Mouse (Mus musculus): ENCODE data around the gene Siglece. TPM values are rescaled to one million over a fixed set of nuclear protein-coding genes. Genes with fewer than 3 reads are reported as not detected.

The Siglece gene
- polyA plus RNA-seq, 1 experiment from 2014 or later: 2.2 TPM

DNA sequence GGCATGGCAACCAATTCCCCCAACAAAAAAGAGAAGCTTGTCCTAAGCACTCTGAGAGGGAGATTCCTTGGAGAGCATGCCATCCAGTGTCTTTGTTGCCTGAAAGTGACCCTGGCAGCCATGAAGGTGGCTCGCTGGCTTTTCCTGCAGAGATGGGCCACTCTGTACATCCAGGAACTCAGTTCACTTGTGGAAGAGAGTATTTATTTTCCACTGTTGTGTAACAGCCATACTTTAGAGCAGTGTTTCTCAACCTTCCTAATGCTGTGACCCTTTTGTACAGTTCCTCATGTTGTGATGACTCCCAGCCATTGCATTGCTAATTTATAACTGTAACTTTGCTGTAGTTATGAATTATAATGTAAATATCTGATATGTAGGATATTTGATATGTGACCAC lies 22.8 kb downstream of the Siglece start:
- Histone ChIP-seq H3K4me2 (ENCODE audit: low read depth, low read length) (no peak overlapping the region), H3K27ac (ENCODE audit: low read length) (no peak overlapping the region), H3K4me1 (ENCODE audit: control insufficient read depth, insufficient read depth, low read length) (no peaks in the 10 kb centered on the region), H3K36me3 (ENCODE audit: control insufficient read depth, insufficient read depth, low read length) (no peaks in the 10 kb centered on the region), H3K27me3 (ENCODE audit: control insufficient read depth, insufficient read depth, low read length) (no peaks in the 10 kb centered on the region), H3K4me3 (replicated peaks; ENCODE audit: low read length) (no peak overlapping the region), H3K9me3 (replicated peaks; ENCODE audit: control insufficient read depth, low read length) (no peaks in the 10 kb centered on the region), H3K9ac (ENCODE audit: low read length) (no peak overlapping the region)
- WGBS: 80% methylated on average over 1 of the region's 1 CpGs
- ATAC-seq (ENCODE audit: insufficient read depth, low FRiP score): no peak

GRCm38 (mm10) chr7:43636194-43636593 lies 23.8 kb downstream of the Siglece start:
- Histone ChIP-seq H3K9me3 (replicated peaks; ENCODE audit: control insufficient read depth, low read length) (no peaks in the 10 kb centered on the region), H3K4me3 (replicated peaks; ENCODE audit: low read length) (no peak overlapping the region), H3K36me3 (ENCODE audit: control insufficient read depth, insufficient read depth, low read length) (no peaks in the 10 kb centered on the region), H3K4me2 (ENCODE audit: low read depth, low read length) (no peak overlapping the region), H3K9ac (ENCODE audit: low read length) (no peak overlapping the region), H3K4me1 (ENCODE audit: control insufficient read depth, insufficient read depth, low read length) (no peaks in the 10 kb centered on the region), H3K27ac (ENCODE audit: low read length) (no peak overlapping the region), H3K27me3 (ENCODE audit: control insufficient read depth, insufficient read depth, low read length) (no peaks in the 10 kb centered on the region)
- 60% methylated on average over 2 of the region's 2 CpGs for WGBS
- no peak for ATAC-seq (ENCODE audit: insufficient read depth, low FRiP score)

- Histone ChIP-seq H3K4me2 (ENCODE audit: low read depth, low read length) (no peak within 1 kb of the TSS), H3K27me3 (ENCODE audit: control insufficient read depth, insufficient read depth, low read length) (no peaks in the 10 kb centered on the region), H3K27ac (ENCODE audit: low read length) (no peak within 1 kb of the TSS), H3K9me3 (replicated peaks; ENCODE audit: control insufficient read depth, low read length) (no peaks in the 10 kb centered on the region), H3K4me1 (ENCODE audit: control insufficient read depth, insufficient read depth, low read length) (no peaks in the 10 kb centered on the region), H3K36me3 (ENCODE audit: control insufficient read depth, insufficient read depth, low read length) (no peaks in the 10 kb centered on the region), H3K9ac (ENCODE audit: low read length) (no peak within 1 kb of the TSS), H3K4me3 (replicated peaks; ENCODE audit: low read length) (no peak within 1 kb of the TSS)
- no peak for ATAC-seq (ENCODE audit: insufficient read depth, low FRiP score)
- 57% methylated on average over 6 of the region's 6 CpGs for WGBS
Observed at GRCm38 (mm10) chr7:43634500-43634899, 25.5 kb downstream of the Siglece start, which contains the start of gene Ceacam18. TSS of gene Ceacam18 (plus strand) at chr7:43634707.

- no peaks in the 10 kb centered on the region for H3K4me1 ChIP-seq (ENCODE audit: control insufficient read depth, insufficient read depth, low read length)
- H3K27me3 ChIP-seq (ENCODE audit: control insufficient read depth, insufficient read depth, low read length): no peaks in the 10 kb centered on the region
- ATAC-seq (ENCODE audit: insufficient read depth, low FRiP score): no peak
- no peak overlapping the region for H3K4me2 ChIP-seq (ENCODE audit: low read depth, low read length)
- no peak overlapping the region for H3K9ac ChIP-seq (ENCODE audit: low read length)
- H3K9me3 ChIP-seq (replicated peaks; ENCODE audit: control insufficient read depth, low read length): no peaks in the 10 kb centered on the region
- 68% methylated on average over 4 of the region's 4 CpGs for WGBS
- H3K36me3 ChIP-seq (ENCODE audit: control insufficient read depth, insufficient read depth, low read length): no peaks in the 10 kb centered on the region
- H3K27ac ChIP-seq (ENCODE audit: low read length): no peak overlapping the region
- H3K4me3 ChIP-seq (replicated peaks; ENCODE audit: low read length): no peak overlapping the region
Observed at GRCm38 (mm10) chr7:43633940-43634339, 26.0 kb downstream of the Siglece start.

- Histone ChIP-seq H3K27me3 (ENCODE audit: control insufficient read depth, insufficient read depth, low read length) (no peaks in the 10 kb centered on the region), H3K4me3 (replicated peaks; ENCODE audit: low read length) (no peak overlapping the region), H3K9me3 (replicated peaks; ENCODE audit: control insufficient read depth, low read length) (no peaks in the 10 kb centered on the region), H3K36me3 (ENCODE audit: control insufficient read depth, insufficient read depth, low read length) (no peaks in the 10 kb centered on the region), H3K9ac (ENCODE audit: low read length) (no peak overlapping the region), H3K4me2 (ENCODE audit: low read depth, low read length) (no peak overlapping the region), H3K4me1 (ENCODE audit: control insufficient read depth, insufficient read depth, low read length) (no peaks in the 10 kb centered on the region), H3K27ac (ENCODE audit: low read length) (no peak overlapping the region)
- WGBS: 79% methylated on average over 8 of the region's 8 CpGs
- ATAC-seq (ENCODE audit: insufficient read depth, low FRiP score): no peak
Observed at GRCm38 (mm10) chr7:43625794-43626422, 34.1 kb downstream of the Siglece start.

GRCm38 (mm10) chr7:43625065-43625464 lies 34.9 kb downstream of the Siglece start:
- Histone ChIP-seq H3K4me2 (ENCODE audit: low read depth, low read length) (no peak overlapping the region), H3K4me1 (ENCODE audit: control insufficient read depth, insufficient read depth, low read length) (no peaks in the 10 kb centered on the region), H3K27me3 (ENCODE audit: control insufficient read depth, insufficient read depth, low read length) (no peaks in the 10 kb centered on the region), H3K27ac (ENCODE audit: low read length) (no peak overlapping the region), H3K9ac (ENCODE audit: low read length) (no peak overlapping the region), H3K9me3 (replicated peaks; ENCODE audit: control insufficient read depth, low read length) (no peaks in the 10 kb centered on the region), H3K36me3 (ENCODE audit: control insufficient read depth, insufficient read depth, low read length) (no peaks in the 10 kb centered on the region), H3K4me3 (replicated peaks; ENCODE audit: low read length) (no peak overlapping the region)
- no peak for ATAC-seq (ENCODE audit: insufficient read depth, low FRiP score)
- WGBS: 71% methylated on average over 3 of the region's 3 CpGs

DNA sequence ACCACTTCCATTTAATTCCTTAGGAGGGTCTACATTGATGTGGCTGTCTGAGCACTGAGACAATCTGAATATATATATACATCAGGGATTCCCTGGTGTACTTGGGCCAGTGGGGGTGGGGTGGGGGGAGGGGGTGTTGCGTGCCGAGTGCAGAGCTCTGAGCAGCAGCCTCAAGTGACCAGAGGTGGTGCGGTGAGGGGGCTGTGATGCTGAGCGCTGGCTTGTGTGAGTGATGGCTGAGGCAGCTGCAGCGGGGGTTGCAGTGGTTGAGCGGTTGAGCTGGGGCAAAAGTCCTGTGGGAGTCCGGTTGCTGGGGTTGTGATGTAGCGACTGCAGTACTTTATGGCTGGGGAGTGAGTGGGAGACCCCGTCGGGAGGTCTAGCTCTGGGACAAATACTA lies 36.1 kb downstream of the Siglece start:
- Histone ChIP-seq H3K9me3 (replicated peaks; ENCODE audit: control insufficient read depth, low read length) (no peaks in the 10 kb centered on the region), H3K36me3 (ENCODE audit: control insufficient read depth, insufficient read depth, low read length) (no peaks in the 10 kb centered on the region)
- 16% methylated on average over 10 of the region's 10 CpGs for WGBS

GRCm38 (mm10) chr7:43622927-43623326 lies 37.0 kb downstream of the Siglece start:
- Histone ChIP-seq H3K9ac (ENCODE audit: low read length) (no peak overlapping the region), H3K27ac (ENCODE audit: low read length) (no peak overlapping the region), H3K27me3 (ENCODE audit: control insufficient read depth, insufficient read depth, low read length) (no peaks in the 10 kb centered on the region), H3K4me2 (ENCODE audit: low read depth, low read length) (no peak overlapping the region), H3K36me3 (ENCODE audit: control insufficient read depth, insufficient read depth, low read length) (no peaks in the 10 kb centered on the region), H3K4me1 (ENCODE audit: control insufficient read depth, insufficient read depth, low read length) (no peaks in the 10 kb centered on the region), H3K4me3 (replicated peaks; ENCODE audit: low read length) (no peak overlapping the region), H3K9me3 (replicated peaks; ENCODE audit: control insufficient read depth, low read length) (no peaks in the 10 kb centered on the region)
- no peak for ATAC-seq (ENCODE audit: insufficient read depth, low FRiP score)
- 66% methylated on average over 7 of the region's 7 CpGs for WGBS

More for the DNA sequence above, 36.1 kb downstream of the Siglece start:
- no peak for ATAC-seq (ENCODE audit: insufficient read depth, low FRiP score)
- no peak overlapping the region for H3K4me3 ChIP-seq (replicated peaks; ENCODE audit: low read length)
- H3K4me2 ChIP-seq (ENCODE audit: low read depth, low read length): no peak overlapping the region
- H3K27ac ChIP-seq (ENCODE audit: low read length): no peak overlapping the region
- H3K27me3 ChIP-seq (ENCODE audit: control insufficient read depth, insufficient read depth, low read length): no peaks in the 10 kb centered on the region
- no peaks in the 10 kb centered on the region for H3K4me1 ChIP-seq (ENCODE audit: control insufficient read depth, insufficient read depth, low read length)
- no peak overlapping the region for H3K9ac ChIP-seq (ENCODE audit: low read length)

DNA sequence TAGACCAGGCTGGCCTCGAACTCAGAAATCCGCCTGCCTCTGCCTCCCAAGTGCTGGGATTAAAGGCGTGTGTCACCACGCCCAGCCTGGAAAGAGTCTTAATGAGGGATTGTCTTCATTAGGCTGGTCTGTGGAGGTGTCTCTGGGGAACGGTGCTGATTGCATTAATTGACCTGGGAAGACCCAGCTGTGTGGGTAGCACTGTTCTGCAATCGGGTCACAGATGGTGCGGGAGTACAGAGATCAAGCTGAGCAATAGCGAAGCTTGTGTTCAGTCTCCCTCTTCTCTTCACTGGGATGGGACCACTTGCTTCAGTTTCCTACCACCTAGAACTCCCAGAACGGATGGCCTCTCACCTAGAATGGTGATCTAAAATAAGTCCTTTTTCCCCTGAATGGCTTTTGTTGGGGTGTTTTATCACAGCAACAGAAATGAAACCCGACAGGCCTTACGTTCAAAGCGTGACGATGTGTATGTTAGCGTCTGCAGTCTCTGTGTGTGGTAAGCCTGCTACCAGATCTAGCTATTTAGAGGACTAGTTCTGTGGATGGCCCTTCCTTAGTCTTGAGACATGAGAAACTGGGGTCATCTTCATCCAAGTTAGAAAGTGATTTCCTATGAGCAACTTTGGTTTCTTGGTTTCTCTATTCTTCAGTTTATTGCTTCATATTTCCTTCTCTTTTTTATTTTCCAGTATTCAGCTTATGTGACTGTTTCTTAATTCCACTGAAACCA lies 46.0 kb downstream of the Siglece start:
- H3K27ac ChIP-seq (ENCODE audit: low read length): no peak overlapping the region
- H3K27me3 ChIP-seq (ENCODE audit: control insufficient read depth, insufficient read depth, low read length): no peaks in the 10 kb centered on the region
- ATAC-seq (ENCODE audit: insufficient read depth, low FRiP score): no peak
- no peaks in the 10 kb centered on the region for H3K4me1 ChIP-seq (ENCODE audit: control insufficient read depth, insufficient read depth, low read length)
- no peaks in the 10 kb centered on the region for H3K9me3 ChIP-seq (replicated peaks; ENCODE audit: control insufficient read depth, low read length)
- no peak overlapping the region for H3K4me3 ChIP-seq (replicated peaks; ENCODE audit: low read length)
- no peak overlapping the region for H3K4me2 ChIP-seq (ENCODE audit: low read depth, low read length)
- H3K36me3 ChIP-seq (ENCODE audit: control insufficient read depth, insufficient read depth, low read length): no peaks in the 10 kb centered on the region
- no peak overlapping the region for H3K9ac ChIP-seq (ENCODE audit: low read length)
- WGBS: 93% methylated on average over 14 of the region's 14 CpGs
